Mouse (Mus musculus) brain, embryonic 14.5 days (tissue): ENCODE results near the gene Kcnq1. TPM values are rescaled to one million over a fixed set of nuclear protein-coding genes. Genes with fewer than 3 reads are reported as not detected.

ENCODE experiments used
- DNase-seq: peaks from one replicate; pipeline ENCODE4 v3.0.0-alpha.2; 2011; ENCODE audit warnings: low read depth
- CTCF ChIP-seq: fragments of 200-500 bp; IDR thresholded peaks from 2 replicates; pipeline ENCODE4 v1.5.1; 2012; ENCODE audit warnings: inconsistent platforms, mild to moderate bottlenecking, moderate library complexity, borderline replicate concordance; ENCODE audit not compliant: insufficient read depth, insufficient read length; ENCODE audit errors: extremely low read depth
- POLR2A ChIP-seq: fragments of 200-500 bp; IDR thresholded peaks from 2 replicates; pipeline ENCODE4 v1.6.1; 2012; ENCODE audit warnings: mild to moderate bottlenecking, inconsistent platforms, borderline replicate concordance; ENCODE audit not compliant: poor library complexity, insufficient read depth, insufficient read length, severe bottlenecking; ENCODE audit errors: extremely low read depth
- polyA plus RNA-seq: library from polyadenylated mRNA; depleted of rRNA; stranded (reverse); fragments of >200 nt; gene quantifications from 2 replicates; pipeline ENCODE4 v1.2.3, GENCODE M21; 2012; rRNA removed

The Kcnq1 gene
- polyA plus RNA-seq, 1 experiment, result 1.2 TPM

DNA sequence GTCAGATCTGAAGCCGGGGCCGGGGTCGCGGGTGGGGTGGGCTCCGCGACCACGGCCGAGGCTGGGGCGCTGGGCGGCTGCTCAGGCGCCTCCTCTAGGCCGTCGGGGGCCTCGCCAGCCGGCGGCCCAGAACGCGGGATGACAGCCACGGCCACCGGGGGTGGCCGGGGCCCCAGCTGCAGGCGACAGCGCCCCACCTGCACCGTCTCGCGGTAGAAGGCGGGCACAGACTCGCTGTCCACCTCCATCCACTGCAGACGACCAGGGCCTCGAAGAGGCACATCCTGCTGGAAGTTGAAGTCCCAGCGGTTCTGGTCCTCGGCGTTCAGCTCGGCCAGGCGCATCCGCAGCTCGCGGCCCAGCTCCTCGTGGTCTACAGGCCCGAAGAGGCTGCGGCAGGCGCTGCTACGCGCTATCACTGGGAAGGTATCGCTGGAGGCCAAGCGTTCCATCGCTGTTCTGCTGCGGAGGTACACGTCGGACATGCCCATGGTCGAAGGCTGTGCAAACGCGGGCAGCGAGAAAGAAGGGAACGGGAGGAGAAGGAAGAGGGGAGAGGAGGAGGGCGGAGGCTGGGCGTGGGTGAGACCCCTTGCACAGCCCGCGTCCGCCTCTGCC, 354.2 kb downstream of the Kcnq1 start:
- DNase-seq, result no peak
- TF ChIP-seq CTCF, result no peak
- no peak for TF ChIP-seq POLR2A

DNA sequence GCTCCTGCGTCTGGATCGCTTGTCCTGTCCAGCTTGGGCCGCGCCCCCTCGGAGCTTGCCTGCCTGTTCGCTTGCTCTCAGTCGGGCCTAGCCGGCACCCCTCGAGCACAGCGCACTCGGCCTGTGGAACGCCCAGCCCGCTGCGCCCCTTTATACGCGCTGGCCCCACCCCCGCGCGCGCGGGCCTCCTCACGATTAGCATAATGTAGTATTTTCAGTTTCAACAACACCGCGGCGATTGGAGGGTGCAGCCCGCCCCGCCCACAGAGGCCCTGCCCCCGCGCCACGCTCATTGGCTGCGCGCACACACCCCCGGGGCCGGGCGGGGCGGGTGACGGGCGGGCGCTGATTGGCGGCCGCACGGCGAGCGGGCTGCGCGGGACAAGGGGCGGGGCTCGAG, 354.7 kb downstream of the Kcnq1 start, which contains the start of gene Cdkn1c:
Gene Cdkn1c, minus strand, starts transcription at position 177 of the 400 bp plus-strand sequence.
- TF ChIP-seq POLR2A (peak; percentile 98), CTCF (no peak)
- peak; percentile 97 for DNase-seq

DNA sequence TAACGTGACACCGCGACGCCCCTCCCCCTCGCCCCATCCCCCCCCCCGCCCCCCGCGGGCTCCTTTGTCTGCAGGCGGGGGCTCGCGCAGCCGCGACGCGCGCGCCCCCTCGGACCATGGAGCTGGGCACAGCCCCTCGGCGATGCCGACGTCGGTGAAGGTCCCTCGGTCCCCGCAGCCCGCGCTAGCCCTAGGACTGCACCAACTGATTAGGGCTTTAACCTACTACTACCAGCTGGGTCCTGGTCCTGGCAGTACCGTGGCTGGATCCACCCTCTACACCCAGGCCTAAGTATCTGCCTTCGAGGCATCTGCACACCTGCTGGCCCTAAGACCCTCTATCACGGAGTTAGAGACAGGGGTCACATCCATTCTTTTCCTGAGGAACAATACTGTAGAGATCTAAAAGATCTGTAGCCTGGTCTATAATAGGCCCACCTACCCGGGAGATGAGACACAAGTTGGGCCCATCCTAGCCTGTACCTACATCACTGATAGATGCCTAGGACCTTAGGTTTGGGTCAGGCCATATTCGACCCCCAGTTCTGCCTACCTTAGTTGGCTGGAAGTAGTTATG, 355.2 kb downstream of the Kcnq1 start:
- 0 out of 2 replicates have a peak, but pooled peaks have one; percentile 8 for TF ChIP-seq POLR2A
- TF ChIP-seq CTCF, result no peak
- no peak for DNase-seq

DNA sequence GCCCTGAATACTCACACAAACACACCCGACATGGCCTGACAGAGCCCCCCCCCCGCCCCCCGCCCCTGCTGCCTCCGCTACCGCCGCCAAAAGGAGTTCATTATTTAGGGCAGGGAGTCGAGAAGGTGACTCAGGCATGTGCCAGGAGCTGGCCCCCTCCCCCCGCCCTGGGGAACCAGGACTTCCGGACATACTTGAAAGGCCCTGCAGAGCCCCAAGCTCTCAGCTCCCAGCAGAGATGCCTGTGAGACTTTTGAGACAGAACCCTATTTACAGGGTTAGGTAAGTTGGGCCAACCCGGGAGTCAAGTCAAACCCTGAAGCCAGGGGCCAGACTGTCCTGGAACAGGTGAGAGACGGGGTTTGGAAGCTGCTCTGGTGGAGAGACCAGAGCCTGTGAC, 355.8 kb downstream of the Kcnq1 start:
- DNase-seq, result no peak
- TF ChIP-seq CTCF (no peak), POLR2A (no peak)

DNA sequence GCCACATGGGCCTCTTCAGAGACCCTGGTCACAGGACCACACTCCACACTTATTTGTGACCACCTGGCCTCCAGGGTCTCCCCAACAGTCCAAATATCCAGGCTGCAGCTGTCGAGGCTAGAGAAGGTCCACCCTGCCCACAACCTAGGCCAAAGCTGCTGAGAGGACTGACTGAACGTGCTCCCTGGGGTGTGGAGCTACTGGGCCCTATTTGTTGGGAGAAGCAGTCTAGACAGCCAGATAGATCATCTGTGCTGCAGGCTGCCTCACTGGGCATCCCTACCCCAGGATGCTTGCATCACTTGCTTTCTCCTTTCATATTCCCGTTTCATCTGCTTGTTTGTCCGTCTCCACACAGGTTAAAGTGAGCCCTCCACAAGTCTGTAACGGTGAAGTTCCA, 356.4 kb downstream of the Kcnq1 start:
- no peak for DNase-seq
- no peak for TF ChIP-seq CTCF
- TF ChIP-seq POLR2A, result no peak

DNA sequence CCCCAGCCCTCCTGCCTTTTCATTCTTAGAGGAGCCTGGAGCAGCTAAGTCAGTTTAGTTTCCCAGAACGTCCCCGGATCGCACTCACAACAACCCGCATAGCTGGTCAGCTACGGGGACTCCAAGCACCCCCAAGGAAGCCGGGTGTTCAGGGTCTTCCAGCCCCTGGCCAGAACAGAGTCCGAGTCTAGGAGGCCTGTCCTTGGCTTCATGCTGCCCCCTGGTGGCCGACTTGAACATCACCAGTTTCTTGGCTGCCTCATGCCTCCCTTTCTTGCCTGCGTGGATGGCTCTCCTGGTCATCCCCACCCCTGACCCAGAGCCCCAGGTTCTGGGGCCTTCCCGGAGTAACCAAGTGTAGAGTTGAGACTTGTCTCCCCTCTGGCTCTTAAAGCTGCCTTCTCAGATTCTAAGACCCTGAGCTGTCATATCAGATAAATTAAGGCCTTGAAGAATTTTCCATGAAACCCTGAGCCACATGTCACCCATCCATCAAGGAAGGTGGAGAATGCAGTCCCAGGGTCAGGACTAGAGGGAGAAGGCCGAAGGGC, 357.8 kb downstream of the Kcnq1 start:
- TF ChIP-seq CTCF (peak; percentile 90), POLR2A (no peak)
- peak; percentile 84 for DNase-seq

DNA sequence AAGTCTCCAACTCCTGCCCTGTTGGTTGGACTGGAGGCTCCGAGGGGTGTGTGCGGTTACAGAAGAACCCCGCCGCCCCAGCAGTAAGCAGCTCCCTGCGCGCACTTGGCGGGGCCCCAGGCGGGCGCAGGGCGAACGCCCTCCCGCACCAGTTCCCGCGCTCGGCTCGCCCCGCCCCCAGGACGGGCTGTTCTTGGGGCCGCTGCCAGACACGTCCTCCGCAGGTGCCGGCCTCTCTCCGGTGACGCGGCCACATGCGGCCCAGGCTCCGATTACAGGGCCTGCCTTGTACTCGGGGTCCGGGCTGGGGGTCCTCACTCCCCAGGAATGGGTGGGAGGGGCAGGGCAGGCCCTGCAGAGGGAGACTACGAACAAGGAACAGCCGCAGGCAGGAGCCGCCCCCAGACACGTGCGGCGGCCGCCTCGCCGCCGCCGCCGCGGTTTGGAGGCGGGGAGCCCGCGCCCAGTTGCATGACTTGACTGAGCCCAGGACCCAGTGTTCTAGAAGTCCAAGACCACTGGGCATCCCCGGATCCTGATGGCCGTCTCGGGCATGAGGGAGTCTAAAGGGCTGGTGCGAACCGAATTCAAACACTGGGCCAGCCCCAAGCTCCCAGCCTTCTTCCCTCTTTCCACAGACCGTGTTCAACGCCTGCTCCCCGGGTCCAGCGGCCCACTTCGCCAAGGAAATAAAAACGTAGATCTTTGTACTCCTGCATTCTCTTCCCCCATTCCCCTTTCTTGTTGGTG, 358.8 kb downstream of the Kcnq1 start:
- DNase-seq, result peak; percentile 72
- TF ChIP-seq CTCF, result no peak

DNA sequence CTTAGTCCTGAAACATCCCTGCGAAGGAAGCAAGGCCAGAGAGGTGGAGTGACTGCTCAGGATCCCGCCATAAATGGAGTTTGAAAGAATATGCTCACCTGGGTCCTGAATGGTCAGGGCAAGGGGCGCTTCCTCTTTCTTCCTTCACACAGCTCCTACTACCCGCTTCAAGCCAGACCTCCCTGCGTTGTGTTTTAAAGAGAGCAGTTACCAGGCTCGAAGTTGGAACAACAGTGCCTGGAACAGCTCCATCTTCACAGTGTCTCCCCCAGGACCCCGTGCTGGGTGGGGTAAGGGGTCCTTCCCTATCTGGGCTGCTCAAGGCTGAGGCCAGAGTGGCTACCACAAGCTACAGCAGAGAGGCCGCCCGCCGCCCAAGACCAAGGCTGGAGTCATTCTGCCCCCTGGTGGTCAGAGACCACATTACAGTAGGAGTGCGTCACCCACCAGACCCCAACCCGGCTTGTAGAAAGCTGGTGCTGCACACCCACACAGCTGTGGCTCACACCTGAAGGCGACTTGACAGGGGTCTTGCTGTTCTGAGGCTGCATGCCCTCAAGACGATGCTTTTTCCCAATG, 360.0 kb downstream of the Kcnq1 start:
- TF ChIP-seq CTCF (peak; percentile 89), POLR2A (no peak)

DNA sequence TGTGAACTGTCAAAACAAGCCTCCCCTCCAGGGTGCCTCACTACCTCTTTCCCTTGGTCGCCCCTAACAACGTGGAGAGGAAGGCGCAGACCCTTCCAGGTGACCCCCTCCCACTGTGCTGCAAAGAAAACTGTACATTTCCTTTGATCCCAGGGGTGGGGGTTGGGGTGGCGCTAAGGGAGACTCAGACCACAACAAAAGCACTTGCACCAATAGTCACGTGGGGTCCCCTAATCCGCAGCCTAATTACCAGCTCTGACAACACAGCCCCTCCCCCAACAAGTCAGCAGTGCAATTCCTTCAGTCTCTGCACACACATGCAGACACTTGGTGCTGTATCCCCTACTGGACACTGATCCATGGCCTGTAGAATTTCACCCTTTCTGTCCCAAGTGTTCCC, 361.6 kb downstream of the Kcnq1 start:
- no peak for TF ChIP-seq POLR2A
- TF ChIP-seq CTCF, result no peak
- DNase-seq, result peak; percentile 82

More for the DNA sequence above, 360.0 kb downstream of the Kcnq1 start:
- DNase-seq, result peak; percentile 79

DNA sequence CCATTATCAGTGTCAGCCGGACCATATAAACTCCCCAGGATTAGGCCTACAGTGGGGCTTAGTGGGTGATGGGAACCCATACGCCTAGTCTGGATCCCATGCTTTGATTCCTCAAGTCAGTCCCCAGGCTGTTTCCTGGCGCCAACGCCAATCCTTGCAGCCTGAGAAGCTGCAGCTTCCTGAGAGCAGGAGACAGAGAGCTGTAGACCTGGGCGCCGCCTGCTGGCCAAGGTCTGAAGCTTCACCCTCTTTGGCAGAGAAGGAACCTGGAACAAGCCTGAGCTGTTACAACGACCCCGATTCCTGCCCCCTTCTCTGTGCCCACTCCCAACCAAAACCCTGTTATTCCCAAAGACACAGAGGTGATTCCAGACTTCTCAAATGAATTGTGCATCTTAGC, 363.8 kb downstream of the Kcnq1 start:
- TF ChIP-seq CTCF, result peak; percentile 95
- TF ChIP-seq POLR2A, result no peak

DNA sequence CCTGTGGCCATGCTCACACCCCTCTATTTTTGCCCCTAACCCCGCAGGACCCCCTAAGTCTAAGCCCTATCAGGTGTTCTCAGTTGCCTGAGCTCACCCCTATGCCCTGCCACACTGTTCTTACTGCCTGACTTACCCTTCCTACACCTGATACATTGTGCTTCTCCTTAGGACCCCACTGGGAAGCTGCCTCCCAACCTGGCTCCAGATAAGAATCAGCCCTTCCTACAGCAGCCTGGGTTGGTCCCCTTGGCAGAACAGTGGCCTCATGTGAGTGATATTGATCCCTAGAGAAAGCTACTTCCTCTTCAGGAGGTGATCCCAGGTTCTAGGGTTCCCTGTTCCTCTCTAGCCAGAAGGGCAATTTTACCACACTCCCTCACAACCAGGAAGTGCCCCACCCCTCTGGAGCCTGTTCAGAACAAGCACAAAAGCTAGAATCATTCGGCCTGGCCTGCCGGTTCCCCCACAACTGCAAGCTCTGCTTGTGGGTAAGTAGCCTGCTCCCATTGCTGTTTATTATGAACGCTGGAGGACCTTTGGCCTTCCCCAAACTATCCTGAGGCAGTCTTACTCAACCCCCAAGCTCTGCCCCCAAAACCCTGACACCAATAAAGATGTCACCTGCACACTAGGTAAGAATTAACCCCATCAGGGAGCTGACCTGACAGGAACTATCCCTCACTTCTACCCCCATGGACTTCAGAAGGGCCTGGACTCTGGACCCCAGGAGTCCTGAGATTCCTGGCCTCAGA, 367.4 kb downstream of the Kcnq1 start, which contains the start of gene Slc22a18:
Gene Slc22a18, plus strand, starts transcription at position 390 of the 755 bp plus-strand sequence.
- DNase-seq, result no peak
- no peak for TF ChIP-seq CTCF
- no peak for TF ChIP-seq POLR2A

More for the DNA sequence above, 363.8 kb downstream of the Kcnq1 start:
- DNase-seq, result peak; percentile 87

DNA sequence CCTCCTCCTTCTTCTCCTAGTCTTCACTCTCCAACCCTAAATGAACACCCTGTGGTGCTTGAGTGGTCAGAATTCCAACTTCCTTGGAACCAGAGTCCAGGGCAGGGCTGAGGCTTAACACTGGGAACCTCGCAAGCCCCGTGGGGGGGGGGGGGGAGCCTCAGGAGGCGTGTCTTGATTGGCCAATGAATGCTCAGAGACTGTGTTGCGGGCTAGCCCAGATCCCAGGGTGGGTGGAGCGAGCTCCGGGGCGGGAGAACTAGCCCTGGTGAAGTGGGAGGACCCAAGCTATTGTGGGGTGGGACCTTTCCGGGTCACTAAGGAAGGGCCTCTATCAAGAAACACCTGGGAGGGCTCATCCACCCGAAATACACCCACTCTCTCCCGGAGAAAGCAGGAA, 368.6 kb downstream of the Kcnq1 start:
- no peak for TF ChIP-seq POLR2A
- TF ChIP-seq CTCF, result no peak
- no peak for DNase-seq

DNA sequence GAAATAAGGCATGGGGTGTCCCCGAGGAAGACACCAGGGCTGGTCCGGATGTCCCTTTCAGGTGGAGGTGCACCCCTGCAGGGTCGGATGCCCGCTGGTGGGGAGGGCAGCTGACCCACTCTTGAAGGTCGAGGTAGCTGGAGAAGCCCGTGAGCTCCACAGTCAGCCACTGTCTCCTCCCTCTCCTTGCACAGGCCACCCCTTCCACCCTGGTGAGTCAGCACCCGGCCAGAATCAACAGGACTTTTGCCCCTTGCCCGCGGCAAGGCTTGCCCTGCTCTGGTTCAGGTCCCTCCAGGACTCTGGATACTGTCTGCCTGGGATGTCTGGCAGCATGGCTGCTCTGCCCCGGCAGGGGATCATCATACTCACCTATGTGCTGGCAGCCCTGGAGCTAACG, 369.7 kb downstream of the Kcnq1 start:
- no peak for DNase-seq
- TF ChIP-seq POLR2A (no peak), CTCF (no peak)

Other genes starting within 250 kb of the Kcnq1 start
- gene Th, start 175.2 kb upstream of the Kcnq1 start, polyA plus RNA-seq, result 14.8 and 17.9 TPM in 2 replicates
- gene Ascl2, start 137.1 kb upstream of the Kcnq1 start, polyA plus RNA-seq, result 0.72 and 0.98 TPM in 2 replicates
- gene Tspan32, start 101.3 kb upstream of the Kcnq1 start, polyA plus RNA-seq, result 0.16 and 0.42 TPM in 2 replicates
- gene Cd81, start 53.6 kb upstream of the Kcnq1 start, polyA plus RNA-seq, result 210 and 278 TPM in 2 replicates
- gene Tssc4, start 37.1 kb upstream of the Kcnq1 start, polyA plus RNA-seq, result 99.9 and 164 TPM in 2 replicates
- gene Trpm5, start 11.7 kb upstream of the Kcnq1 start, polyA plus RNA-seq, result 2.8 and 3.1 TPM in 2 replicates